22 mouse cellular contexts compared by ENCODE assay signal in the genomic region with DNA sequence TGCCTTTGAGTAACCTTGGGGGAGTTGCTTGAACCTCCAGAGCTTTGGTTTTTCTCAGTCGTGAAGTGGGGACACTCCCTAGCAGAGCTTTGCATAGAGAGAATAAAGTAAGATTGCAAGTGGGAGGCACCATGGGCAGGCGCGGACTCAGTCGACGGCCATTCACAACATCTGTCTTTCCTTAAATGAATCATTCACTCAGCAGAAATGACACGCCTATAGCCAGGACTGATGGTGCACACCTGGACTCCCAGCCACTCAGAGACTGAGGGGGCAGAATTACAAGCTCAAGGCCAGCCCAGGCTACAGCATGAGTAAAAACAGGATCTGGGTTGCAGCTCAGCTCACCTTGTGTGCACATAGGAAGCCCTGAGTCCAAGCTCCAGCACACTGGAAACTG.
DNase-seq lines count a peak whose midpoint lies in the region; ATAC-seq and TF ChIP-seq lines count a peak whose summit lies in the region.
"Had no signal": no experiment of that assay in that cellular context is flagged by ENCODE, and none has a peak within 500 bp of the region (broad histone marks: within the 10 kb centered on the region; RNA-seq: fewer than 3 reads in every experiment).

No protein-coding gene starts in this region.

- TF ChIP-seq POLR2A in CH12.LX (IDR thresholded peaks at IDR 0.05; ENCODE audit: low read depth, low read length) = no peak

- intact Hi-C loops in gastrocnemius, postnatal 36 days (cut with DNase I) = no loop called here

- peaks cover 11% of the 10 kb centered on the region for H3K9me3 ChIP-seq in CH12.LX (replicated peaks; ENCODE audit: low read length)
- H3K9me3 ChIP-seq in intestine, embryonic 16.5 days (ENCODE audit: control insufficient read depth, low read length) = no peaks in the 10 kb centered on the region
- no peaks in the 10 kb centered on the region for H3K9me3 ChIP-seq in stomach, embryonic 15.5 days
- no peaks in the 10 kb centered on the region for H3K9me3 ChIP-seq in neural tube, embryonic 15.5 days (replicated peaks)
- H3K9me3 ChIP-seq: embryonic facial prominence, embryonic 13.5 days; forebrain, embryonic 13.5 days; hindbrain, embryonic 10.5 days; hindbrain, embryonic 15.5 days had no signal

- H3K9ac ChIP-seq in CH12.LX (ENCODE audit: insufficient read depth, low read depth) = no peak overlapping the region
- H3K9ac ChIP-seq in intestine, embryonic 16.5 days (ENCODE audit: low read depth, low read length) = no peak overlapping the region
- H3K9ac ChIP-seq in stomach, embryonic 15.5 days = no peak overlapping the region
- H3K9ac ChIP-seq in neural tube, embryonic 15.5 days (replicated peaks) = no peak overlapping the region
- H3K9ac ChIP-seq: embryonic facial prominence, embryonic 13.5 days; forebrain, embryonic 13.5 days; forebrain, postnatal 0 days; hindbrain, embryonic 15.5 days had no signal

- H3K4me1 ChIP-seq in CH12.LX (ENCODE audit: control insufficient read depth in 1 of 2, insufficient read depth in 2 of 2) = peaks cover 18 to 59% of the 10 kb centered on the region in 2 experiments
- peaks cover 20% of the 10 kb centered on the region for H3K4me1 ChIP-seq in intestine, embryonic 16.5 days (ENCODE audit: control insufficient read depth, insufficient read depth, low read length)
- peaks cover 11% of the 10 kb centered on the region for H3K4me1 ChIP-seq in stomach, embryonic 15.5 days
- H3K4me1 ChIP-seq in neural tube, embryonic 15.5 days = peaks cover 27% of the 10 kb centered on the region

- dilution Hi-C loops in CH12.LX (cut with MboI; ENCODE audit: extremely low pct_ligation_motif_present, extremely low pct_unique_long_range_greater_than_20kb, low sequenced_read_pairs) = no loop called here

- no peak overlapping the region for H3K27ac ChIP-seq in CH12.LX (ENCODE audit: insufficient read depth, low read depth)
- no peak overlapping the region for H3K27ac ChIP-seq in intestine, embryonic 16.5 days (ENCODE audit: low read length)
- H3K27ac ChIP-seq in stomach, embryonic 15.5 days = no peak overlapping the region
- H3K27ac ChIP-seq in neural tube, embryonic 15.5 days (replicated peaks) = no peak overlapping the region
- H3K27ac ChIP-seq: embryonic facial prominence, embryonic 13.5 days; forebrain, embryonic 13.5 days; heart, adult 2 months; hindbrain, embryonic 10.5 days; hindbrain, embryonic 15.5 days had no signal

- WGBS in intestine, embryonic 16.5 days = 44% methylated on average over 6 of the region's 6 CpGs
- WGBS in stomach, embryonic 15.5 days = 34% methylated on average over 6 of the region's 6 CpGs
- 77% methylated on average over 6 of the region's 6 CpGs for WGBS in neural tube, embryonic 15.5 days

- H3K4me3 ChIP-seq in CH12.LX (replicated peaks in 1 of 3; ENCODE audit: low read depth in 2 of 3, low read length in 2 of 3, poor library complexity in 1 of 3) = no peak overlapping the region
- no peak overlapping the region for H3K4me3 ChIP-seq in intestine, embryonic 16.5 days (ENCODE audit: low read length)
- H3K4me3 ChIP-seq in stomach, embryonic 15.5 days (replicated peaks) = no peak overlapping the region
- no peak overlapping the region for H3K4me3 ChIP-seq in neural tube, embryonic 15.5 days (replicated peaks)
- H3K4me3 ChIP-seq: embryonic facial prominence, embryonic 13.5 days; forebrain, embryonic 13.5 days; heart, adult 2 months; hindbrain, embryonic 10.5 days; hindbrain, embryonic 15.5 days had no signal

- no peaks in the 10 kb centered on the region for H3K36me3 ChIP-seq in CH12.LX (replicated peaks in 1 of 2; ENCODE audit: control insufficient read depth in 1 of 2, insufficient read depth in 1 of 2, low read length in 1 of 2)
- no peaks in the 10 kb centered on the region for H3K36me3 ChIP-seq in intestine, embryonic 16.5 days (ENCODE audit: control insufficient read depth, insufficient read depth, low read length)
- no peaks in the 10 kb centered on the region for H3K36me3 ChIP-seq in stomach, embryonic 15.5 days
- H3K36me3 ChIP-seq in neural tube, embryonic 15.5 days = no peaks in the 10 kb centered on the region
- H3K36me3 ChIP-seq: embryonic facial prominence, embryonic 13.5 days; hindbrain, embryonic 15.5 days had no signal

- TF ChIP-seq RAD21 in CH12.LX (IDR thresholded peaks at IDR 0.05; ENCODE audit: low read depth, low read length) = no peak; the same call in 1 of the 2 replicates

- peak; percentile 83 for ATAC-seq in intestine, embryonic 16.5 days
- ATAC-seq in stomach, embryonic 15.5 days (ENCODE audit: insufficient read depth, low FRiP score, low read depth) = peak; percentile 31; the same call in 1 of the 2 replicates
- ATAC-seq in neural tube, embryonic 15.5 days (ENCODE audit: low FRiP score) = no peak
- ATAC-seq: CD4-positive, CD25-positive, alpha-beta regulatory T cell, adult 4 months; forebrain, embryonic 13.5 days; forebrain, postnatal 0 days had no signal

- peak overlapping the region; percentile 14; the same call in 1 of the 2 replicates for H3K4me2 ChIP-seq in CH12.LX (ENCODE audit: insufficient read depth, low read depth, poor library complexity, severe bottlenecking)
- no peak overlapping the region for H3K4me2 ChIP-seq in intestine, embryonic 16.5 days (ENCODE audit: low read depth, low read length)
- no peak overlapping the region for H3K4me2 ChIP-seq in stomach, embryonic 15.5 days
- H3K4me2 ChIP-seq in neural tube, embryonic 15.5 days = no peak overlapping the region
- H3K4me2 ChIP-seq: embryonic facial prominence, embryonic 13.5 days; forebrain, embryonic 13.5 days; heart, embryonic 11.5 days; hindbrain, embryonic 15.5 days had no signal

- DNase-seq in A20 (ENCODE audit: low read depth, low spot score) (peak; percentile 90), CH12.LX (ENCODE audit: extremely low read depth) (peak; percentile 95)
- DNase-seq in gastrocnemius, postnatal 36 days = no peak
- no peak for DNase-seq in ovary, adult 18-20 months (ENCODE audit: low spot score)
- DNase-seq: adrenal gland, adult 2 months; adrenal gland, postnatal 36 days; B cell, adult 2 months; cerebellum, adult 2 months; cerebellum, postnatal 10 days; forebrain, postnatal 0 days; gastrocnemius, postnatal 10 days; heart, adult 2 months; kidney, adult 18-20 months had no signal

- H3K27me3 ChIP-seq in CH12.LX (replicated peaks) = no peaks in the 10 kb centered on the region
- no peaks in the 10 kb centered on the region for H3K27me3 ChIP-seq in intestine, embryonic 16.5 days (replicated peaks; ENCODE audit: control insufficient read depth, insufficient read depth, low read length)
- H3K27me3 ChIP-seq in stomach, embryonic 15.5 days (replicated peaks) = no peaks in the 10 kb centered on the region
- H3K27me3 ChIP-seq in neural tube, embryonic 15.5 days (replicated peaks) = no peaks in the 10 kb centered on the region
- H3K27me3 ChIP-seq: embryonic facial prominence, embryonic 13.5 days; forebrain, embryonic 13.5 days; hindbrain, embryonic 15.5 days had no signal

- in situ Hi-C loops in CH12.LX (cut with MboI; ENCODE audit: low pct_ligation_motif_present, low pct_unique_long_range_greater_than_20kb, low sequenced_read_pairs) = no loop called here

- peak; percentile 97 for TF ChIP-seq EP300 in CH12.LX (IDR thresholded peaks at IDR 0.05; ENCODE audit: low read length)

- no peaks in the 10 kb centered on the region for H3K79me2 ChIP-seq in CH12.LX (replicated peaks; ENCODE audit: control insufficient read depth, extremely low read depth, insufficient read depth, poor library complexity, severe bottlenecking)

- no peak for TF ChIP-seq CTCF in CH12.LX (conservative IDR thresholded peaks at IDR 0.05 in 1 of 2, IDR thresholded peaks at IDR 0.05 in 1 of 2; ENCODE audit: low read depth in 2 of 2, low read length in 2 of 2)

TF ChIP-seq in CH12.LX, 34 proteins besides CTCF, POLR2A, EP300 and RAD21 (continues in another document):
- TF ChIP-seq ELF1 (IDR thresholded peaks at IDR 0.05; ENCODE audit: low read depth, low read length) = no peak
- peak; percentile 85 for TF ChIP-seq JUN (IDR thresholded peaks at IDR 0.05; ENCODE audit: insufficient read depth, low read depth, low read length)
- peak; percentile 57; the same call in 1 of the 2 replicates for TF ChIP-seq MYC (IDR thresholded peaks at IDR 0.05; ENCODE audit: low read depth, low read length)
- TF ChIP-seq MAFK (IDR thresholded peaks at IDR 0.05; ENCODE audit: insufficient replicate concordance, low read length) = peak; percentile 70; the same call in 1 of the 2 replicates
- TF ChIP-seq JUND (conservative IDR thresholded peaks at IDR 0.05; ENCODE audit: low read depth, low read length) = peak; percentile 92
- TF ChIP-seq SIN3A (IDR thresholded peaks at IDR 0.05; ENCODE audit: low read length) = peak; percentile 33; the same call in 1 of the 2 replicates
- peak; percentile 99 for TF ChIP-seq TCF12 (IDR thresholded peaks at IDR 0.05; ENCODE audit: low read depth, low read length)
- TF ChIP-seq HCFC1 (IDR thresholded peaks at IDR 0.05; ENCODE audit: low read depth, low read length) = no peak; the same call in none of the 2 replicates
- peak; percentile 13; the same call in 1 of the 2 replicates for TF ChIP-seq SMC3 (IDR thresholded peaks at IDR 0.05; ENCODE audit: low read depth, low read length)
- TF ChIP-seq RCOR1 (conservative IDR thresholded peaks at IDR 0.05; ENCODE audit: low read depth, low read length) = peak; percentile 42
- peak; percentile 86 for TF ChIP-seq MEF2A (IDR thresholded peaks at IDR 0.05; ENCODE audit: borderline replicate concordance, low read depth, low read length)
- peak; percentile 74 for TF ChIP-seq CHD2 (IDR thresholded peaks at IDR 0.05; ENCODE audit: low read length)
- peak; percentile 76 for TF ChIP-seq MAX (IDR thresholded peaks at IDR 0.05; ENCODE audit: low read length)
- peak; percentile 75; the same call in 1 of the 2 replicates for TF ChIP-seq MAZ (IDR thresholded peaks at IDR 0.05; ENCODE audit: low read depth, low read length)
- TF ChIP-seq IRF4 (IDR thresholded peaks at IDR 0.05; ENCODE audit: low read depth, low read length) = peak; percentile 97
- no peak for TF ChIP-seq CHD1 (IDR thresholded peaks at IDR 0.05; ENCODE audit: low read depth, low read length)
- TF ChIP-seq USF2 (conservative IDR thresholded peaks at IDR 0.05; ENCODE audit: low read depth, low read length) = no peak
- TF ChIP-seq ZNF384 (IDR thresholded peaks at IDR 0.05; ENCODE audit: low read depth, low read length) = no peak
- TF ChIP-seq USF1 (IDR thresholded peaks at IDR 0.05; ENCODE audit: low read depth, low read length) = no peak
- TF ChIP-seq UBTF (IDR thresholded peaks at IDR 0.05; ENCODE audit: low read depth, low read length) = 0 out of 2 replicates have a peak, but pooled peaks have one; percentile 55
- peak; percentile 88 for TF ChIP-seq ETS1 (conservative IDR thresholded peaks at IDR 0.05; ENCODE audit: low read depth, low read length)
- TF ChIP-seq PAX5 (IDR thresholded peaks at IDR 0.05; ENCODE audit: low read length) = no peak
- 0 out of 2 replicates have a peak, but pooled peaks have one; percentile 9 for TF ChIP-seq TBP (conservative IDR thresholded peaks at IDR 0.05; ENCODE audit: low read depth, low read length)
- no peak for TF ChIP-seq POLR2AphosphoS2 (IDR thresholded peaks at IDR 0.05; ENCODE audit: low read depth, low read length)

Comparison
In these comparisons a context has a peak if more than half of its experiments do, and no peak if none do; other contexts are left out.
1. DNase-seq: peak in A20 (single experiment) and CH12.LX (single experiment); none in gastrocnemius, postnatal 36 days (0 of 2) and ovary, adult 18-20 months (single experiment).